Mouse (Mus musculus) neural tube, embryonic 10.5 days (tissue): ENCODE data around the gene Commd1.

Experiments used
- DNase-seq: peaks from one replicate; pipeline ENCODE4 v3.0.0-alpha.2; 2017; ENCODE audit warnings: low spot score; ENCODE audit errors: extremely low spot score

Commd1 gene

DNA sequence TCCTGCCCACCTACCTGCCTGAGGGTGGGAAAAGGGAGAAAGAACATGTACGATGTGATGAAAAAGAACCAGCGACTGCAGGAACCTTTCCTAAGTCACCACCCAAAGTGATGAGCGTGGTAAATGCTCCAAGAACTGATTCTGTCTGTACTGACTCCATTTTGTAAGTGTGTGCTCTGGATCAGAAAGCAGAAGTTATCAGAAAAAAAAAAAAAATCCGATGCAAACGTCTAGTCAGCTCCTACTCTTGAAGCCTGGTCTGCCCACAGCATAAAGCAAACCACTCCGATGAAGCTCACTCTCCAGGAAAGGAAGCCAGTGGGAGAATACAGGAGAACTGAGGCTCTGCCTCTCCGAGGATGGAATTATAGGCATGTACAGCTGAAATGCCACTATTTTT, 29.5 kb downstream of the Commd1 start:
- DNase-seq = no peak

DNA sequence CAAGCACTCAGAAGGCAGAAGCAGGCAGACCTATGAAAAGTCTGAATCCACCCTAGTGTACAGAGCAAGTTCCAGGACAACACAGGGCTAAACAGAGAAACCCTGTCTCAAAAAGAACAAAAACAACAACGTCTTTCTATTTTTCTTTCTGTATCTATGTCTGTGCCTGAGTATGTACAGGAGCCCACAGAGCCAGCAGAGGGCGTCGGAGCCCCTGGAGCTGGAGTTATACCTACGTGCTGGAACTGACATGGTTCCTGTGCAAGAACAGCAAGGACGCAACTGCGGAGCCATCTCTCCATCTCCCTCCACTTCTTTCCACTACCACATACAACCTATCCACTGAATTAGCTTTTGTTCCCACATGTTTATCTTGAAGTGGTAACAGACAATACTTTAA, 32.1 kb downstream of the Commd1 start:
- no peak for DNase-seq

DNA sequence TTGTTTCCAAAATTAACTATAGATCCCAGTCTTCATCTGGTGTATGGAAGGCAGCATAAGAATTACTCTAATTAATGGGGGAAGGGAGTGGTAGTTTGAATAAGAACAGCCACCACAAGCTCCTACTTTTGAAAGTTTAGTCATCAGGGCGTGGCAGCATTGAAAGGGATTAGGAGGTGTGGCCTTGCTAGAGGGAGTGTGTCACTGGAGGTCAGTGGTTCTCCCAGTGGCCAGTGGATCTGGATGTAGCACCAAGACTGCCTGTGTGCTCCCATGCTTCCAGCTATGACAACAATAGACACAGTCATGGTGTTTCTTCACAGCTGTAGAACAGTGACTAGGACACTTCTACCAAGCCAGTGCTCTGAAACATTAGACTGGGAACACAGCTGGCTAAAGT, 33.1 kb downstream of the Commd1 start:
- DNase-seq = no peak

DNA sequence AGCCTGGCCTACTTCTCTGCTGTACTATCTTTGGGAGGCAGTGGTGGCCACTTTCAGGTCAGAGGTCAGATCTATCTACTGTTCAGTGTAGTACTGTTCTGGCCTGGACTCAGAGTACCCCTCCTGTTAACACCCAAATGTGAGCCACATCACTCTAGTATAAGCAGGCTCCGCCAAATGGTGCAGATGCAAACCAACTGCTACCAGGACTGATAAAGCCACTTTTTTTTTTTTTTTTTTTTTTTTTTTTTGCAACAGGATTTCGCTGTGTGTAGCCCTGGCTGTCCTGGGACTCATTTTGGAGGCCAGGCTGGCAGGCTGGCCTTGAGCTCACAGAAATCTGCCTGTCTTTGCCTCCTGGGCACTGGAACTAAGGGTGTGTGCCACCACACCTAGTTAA, 43.2 kb downstream of the Commd1 start:
- no peak for DNase-seq

DNA sequence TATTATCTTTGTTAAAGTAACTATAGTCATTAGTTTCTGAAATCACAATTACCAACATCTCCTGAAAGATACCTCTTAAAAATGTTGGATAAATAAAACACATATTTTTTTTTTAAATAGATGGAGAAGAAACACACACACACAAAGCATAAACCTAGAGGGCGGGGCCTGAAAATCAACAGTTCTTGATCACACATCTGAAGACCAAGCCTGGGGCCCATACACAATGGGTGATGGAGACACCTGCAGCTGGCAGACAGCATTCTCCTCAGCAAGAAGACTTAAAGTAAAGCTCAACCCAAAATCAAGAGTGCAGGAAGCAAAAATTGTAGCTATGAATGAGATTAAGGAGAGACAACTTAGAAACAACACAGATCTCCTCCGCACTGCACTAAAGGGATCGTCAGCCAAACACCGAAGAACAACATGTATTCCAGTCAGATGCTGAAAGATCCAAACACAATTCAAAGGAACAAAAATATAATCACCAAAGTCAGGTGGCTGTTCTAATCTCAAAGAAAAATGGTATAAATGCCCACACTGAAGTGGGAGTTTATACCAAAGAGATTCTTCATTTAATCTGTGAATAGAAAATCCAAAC, 44.4 kb downstream of the Commd1 start:
- DNase-seq = no peak

DNA sequence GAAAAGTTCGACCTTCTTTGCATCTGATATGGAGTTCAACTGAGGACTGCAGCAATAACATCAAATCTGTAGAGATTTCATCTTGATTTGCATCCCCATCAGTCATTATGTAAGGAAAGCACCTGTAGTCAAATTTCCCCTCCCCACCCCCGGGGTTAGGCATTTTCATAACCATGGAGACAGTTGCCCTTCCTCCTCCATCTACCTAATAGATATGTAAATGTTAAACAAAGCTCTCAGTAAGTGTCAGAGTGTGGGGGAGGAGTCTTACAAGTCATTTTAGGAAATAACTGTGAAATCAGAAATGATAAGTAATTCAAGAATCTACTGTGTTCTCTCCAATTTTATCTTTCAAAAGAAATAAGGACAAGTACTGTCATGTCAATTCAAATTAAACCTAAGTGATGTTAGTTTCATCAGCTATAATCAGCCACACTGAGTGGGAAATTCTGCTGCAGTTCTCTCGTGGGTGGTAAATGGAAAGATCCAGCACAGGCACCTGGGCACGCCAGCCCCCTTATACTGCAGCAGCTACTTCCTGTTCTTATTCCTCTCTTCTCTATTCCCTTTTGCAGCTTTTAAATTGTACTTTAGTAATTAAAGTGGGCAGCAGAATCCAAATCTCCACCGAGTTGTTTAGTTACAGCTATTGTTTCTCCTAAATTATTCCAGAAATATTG, 45.6 kb downstream of the Commd1 start:
- no peak for DNase-seq

DNA sequence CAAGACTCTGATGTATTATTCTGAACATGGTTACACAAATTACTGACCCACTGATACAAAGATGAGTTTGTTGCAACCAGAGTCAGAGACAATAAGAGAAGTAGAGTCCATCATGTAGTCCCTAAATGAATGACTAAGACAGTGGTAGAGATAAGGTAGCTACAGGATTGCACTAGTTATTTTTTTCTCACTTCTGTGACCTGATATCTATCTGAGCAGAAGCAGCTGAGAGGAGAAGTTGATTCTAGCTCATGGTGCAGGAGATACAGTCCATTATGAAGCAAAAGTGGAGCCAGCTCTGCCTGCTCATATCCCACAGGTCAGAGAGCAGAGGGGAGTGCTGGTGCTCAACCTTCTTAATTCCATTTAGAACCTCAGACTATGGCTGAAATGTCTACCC, 50.0 kb downstream of the Commd1 start:
- no peak for DNase-seq

DNA sequence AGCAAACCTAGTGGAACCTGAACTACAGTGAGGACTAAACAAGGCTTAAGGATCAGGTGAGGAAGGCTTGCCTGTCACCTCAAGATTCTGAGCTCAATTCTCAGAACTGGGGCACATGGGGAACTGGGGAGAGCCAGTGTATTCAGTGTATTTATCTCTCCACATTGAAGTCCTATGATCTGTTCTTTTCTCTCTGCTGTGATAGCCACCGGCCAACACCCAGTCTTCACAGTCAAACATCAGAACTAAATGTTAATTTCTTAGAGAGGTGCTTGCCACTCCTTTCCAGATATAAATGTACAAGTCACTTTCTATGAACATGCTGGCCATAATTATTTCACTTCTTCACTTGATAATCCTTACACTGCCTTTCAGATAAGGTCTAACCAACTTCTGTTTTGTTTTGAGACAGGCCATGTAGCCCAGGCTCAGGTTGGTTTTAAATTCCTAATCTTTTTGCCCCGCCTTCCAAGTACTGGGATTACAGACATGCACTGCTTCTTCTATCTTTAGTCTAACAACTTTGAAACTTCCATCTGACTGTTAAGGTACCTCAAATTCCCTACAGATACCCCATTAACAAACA, 50.8 kb downstream of the Commd1 start:
- no peak for DNase-seq

DNA sequence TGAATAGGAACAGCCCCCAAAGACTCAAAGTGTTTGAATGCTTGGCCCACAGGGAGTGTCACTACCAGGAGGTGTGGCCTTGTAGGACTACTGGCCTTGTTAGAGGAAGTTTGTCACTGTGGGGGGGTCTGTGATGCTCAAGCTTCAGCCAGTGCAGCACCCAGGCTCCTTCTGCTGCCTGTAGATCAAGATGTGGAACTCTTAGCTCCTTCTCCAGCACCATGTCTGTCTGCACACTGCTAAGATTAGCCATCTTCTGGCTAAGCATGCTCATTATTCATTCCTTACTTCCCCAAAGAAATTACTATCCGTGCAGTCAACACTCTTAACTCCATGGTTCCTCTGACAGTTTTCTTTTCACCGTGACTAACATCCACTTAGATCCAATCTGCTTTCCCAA, 52.1 kb downstream of the Commd1 start:
- no peak for DNase-seq

DNA sequence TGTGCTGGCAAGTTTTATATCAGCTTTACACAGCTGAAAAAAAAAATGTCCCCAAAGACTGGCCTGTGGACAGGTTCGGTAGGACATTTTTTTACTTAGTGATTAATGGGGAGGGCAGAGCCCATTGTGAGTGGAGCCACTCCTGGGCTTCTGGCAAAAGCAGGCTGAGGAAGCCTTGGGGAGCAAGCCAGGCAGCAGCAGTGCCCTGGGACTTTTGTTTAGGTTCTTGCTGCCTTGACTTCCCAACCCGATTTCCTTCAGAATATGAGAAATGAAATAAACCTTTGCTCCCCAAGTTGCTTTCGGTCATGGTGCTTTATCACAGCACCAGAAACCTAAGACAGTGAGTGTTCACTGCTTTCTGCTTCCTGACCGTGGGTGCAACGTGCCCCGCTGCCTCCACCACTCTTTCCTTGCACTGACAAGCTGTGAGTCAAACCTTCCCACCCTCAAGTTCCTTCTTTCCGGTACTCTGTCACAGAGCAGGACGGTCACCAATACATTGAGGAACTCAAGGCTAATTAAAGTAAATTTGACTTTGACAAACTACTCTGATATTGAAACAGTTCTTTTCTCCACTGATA, 53.5 kb downstream of the Commd1 start:
- no peak for DNase-seq

DNA sequence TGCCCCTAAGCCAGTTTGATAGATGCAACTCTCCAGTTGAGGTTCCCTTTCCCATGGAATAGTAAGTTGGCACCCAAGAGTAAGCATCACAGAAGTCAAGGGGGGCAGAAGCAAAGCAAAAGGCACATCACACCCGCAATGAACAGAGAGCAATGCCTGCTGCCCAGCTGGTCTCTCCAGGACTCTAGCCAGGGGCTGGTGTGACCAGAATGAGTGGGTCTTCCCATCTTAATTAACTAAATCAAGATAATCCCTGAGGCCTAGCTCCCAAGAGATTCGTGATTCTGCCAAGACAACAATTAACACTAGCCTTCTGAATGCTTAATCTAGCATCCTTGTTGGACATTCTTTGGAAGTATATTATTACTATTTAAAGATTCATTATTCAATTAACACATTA, 58.6 kb downstream of the Commd1 start:
- DNase-seq = no peak

DNA sequence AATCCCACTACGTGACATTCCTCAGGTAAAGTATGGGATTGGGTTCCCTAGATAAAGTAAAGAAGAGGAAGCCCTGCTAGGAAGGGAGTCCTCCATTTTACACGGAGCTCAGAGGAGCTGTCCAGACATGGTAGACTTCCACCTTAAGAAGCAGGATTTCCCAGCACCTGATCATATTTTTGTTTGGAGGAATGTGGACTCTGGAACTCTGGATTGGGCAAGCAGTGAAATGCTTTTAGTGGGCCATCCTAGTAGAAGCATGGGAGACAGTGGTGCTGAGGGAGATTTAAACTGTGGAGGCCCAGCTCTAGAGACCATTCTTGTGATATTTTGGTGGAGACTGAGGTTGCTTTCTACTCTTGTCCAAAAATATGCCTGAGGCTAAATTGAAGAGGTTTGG, 59.6 kb downstream of the Commd1 start:
- DNase-seq = no peak

DNA sequence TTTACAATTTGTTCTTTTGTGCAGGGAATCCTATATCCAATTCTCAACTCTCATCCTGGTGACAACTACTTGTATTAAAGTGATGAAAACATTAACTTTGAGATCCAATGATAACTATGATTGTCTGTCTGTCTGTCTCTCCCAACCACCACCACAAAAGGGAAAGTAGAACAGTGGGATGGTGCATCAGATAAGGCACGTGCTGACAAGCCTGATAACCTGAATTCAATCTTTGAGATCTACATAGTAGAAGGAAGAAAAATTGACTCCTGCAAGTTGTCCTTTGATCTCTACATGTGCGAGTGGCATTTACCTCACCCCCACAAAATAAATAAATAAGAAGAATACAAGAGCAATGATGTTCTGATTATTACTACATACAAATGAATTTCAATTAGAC, 62.8 kb downstream of the Commd1 start:
- DNase-seq = no peak

DNA sequence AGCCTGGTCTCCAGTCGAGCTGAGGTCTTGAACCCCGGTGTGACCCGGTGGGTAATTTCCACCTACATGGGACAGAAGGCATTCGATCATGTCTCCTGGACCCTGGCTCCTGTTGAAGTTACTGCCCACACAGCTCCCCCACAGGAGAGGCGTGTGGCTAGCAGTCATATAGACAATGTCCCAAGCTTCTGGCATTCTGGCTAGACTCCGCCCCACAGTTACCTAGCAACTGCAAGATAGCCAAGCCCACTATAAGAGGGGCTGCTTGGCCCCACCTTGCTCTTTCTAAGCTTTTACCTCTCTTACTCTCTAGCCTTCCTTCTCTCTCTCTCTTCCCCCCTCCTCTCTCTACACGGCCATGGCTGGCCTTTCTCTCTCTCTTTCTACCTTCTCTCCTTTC, 64.4 kb downstream of the Commd1 start:
- DNase-seq = no peak

DNA sequence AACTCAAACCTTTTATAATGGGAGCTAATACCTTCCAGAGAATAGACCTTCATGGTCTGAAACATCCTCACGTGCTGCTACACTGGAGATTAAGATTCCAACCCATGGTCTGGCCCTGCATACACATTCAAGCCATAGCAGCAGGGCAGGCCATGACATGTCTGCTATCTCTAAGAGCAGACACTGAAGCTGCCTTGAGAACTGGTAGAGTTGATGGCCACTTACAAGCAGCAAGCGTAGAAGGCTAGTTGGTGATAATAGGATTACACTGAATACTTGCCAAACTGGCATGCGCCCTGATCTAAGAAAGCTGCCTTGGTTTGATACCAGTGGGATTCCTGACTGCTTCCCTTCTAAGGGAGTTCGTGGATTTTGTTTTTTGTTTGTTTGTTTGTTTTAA, 68.4 kb downstream of the Commd1 start:
- no peak for DNase-seq

DNA sequence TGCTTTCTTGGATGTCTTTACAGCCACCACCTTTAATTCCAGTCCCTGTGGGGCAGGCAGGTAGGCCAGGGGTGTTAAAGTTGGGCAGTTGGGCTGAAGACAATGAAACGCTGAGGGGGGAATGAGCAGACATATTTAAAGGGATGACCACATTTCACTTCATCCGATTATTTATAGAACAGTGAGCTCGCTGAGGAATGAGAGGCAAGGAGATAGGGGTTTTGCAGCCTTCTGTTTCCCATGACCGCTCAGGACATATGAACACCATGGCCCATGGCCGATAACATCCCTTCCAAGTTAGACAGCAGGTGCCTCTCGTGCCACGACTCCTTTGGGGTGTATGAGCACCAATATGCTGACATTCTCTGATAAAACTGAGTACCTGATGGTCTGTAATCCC, 70.4 kb downstream of the Commd1 start:
- DNase-seq = no peak

DNA sequence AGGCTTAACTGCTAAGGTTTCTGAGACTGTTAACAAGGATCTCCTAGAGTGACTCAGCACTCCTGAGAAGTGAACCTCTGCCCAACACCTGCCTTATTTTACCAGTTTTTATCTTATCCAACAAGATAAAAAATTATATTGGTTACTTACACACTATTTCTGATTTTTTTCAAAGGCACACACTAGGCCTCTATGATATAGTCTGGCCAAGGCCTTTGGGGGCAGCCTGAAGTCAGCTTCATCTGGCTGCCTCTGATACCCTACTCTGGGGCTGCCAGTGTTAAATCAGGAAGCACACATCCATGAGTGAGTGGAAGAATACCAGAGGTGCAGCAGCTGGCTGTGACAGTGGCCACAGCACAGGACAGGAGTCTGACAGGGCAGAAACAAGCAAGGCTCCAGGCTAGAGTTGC, 75.7 kb downstream of the Commd1 start:
- no peak for DNase-seq

DNA sequence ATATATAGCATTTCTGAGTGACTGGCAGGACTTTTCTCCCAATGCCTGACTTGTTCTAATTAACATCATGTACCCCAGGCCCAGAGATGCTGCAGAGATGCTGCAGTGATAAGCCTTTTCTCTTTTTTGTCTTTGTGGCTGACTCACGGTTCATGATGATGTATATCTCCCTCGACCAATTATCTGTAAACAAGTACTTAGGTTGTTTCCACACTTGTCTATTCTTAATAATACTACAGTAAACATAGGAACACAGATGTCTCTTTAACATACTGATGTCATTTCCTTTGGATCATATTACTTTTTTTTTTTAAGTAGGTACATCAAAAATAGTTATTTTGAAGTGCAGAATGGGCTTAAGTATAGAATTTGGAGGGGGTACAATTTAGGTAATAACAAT, 79.3 kb downstream of the Commd1 start:
- no peak for DNase-seq

DNA sequence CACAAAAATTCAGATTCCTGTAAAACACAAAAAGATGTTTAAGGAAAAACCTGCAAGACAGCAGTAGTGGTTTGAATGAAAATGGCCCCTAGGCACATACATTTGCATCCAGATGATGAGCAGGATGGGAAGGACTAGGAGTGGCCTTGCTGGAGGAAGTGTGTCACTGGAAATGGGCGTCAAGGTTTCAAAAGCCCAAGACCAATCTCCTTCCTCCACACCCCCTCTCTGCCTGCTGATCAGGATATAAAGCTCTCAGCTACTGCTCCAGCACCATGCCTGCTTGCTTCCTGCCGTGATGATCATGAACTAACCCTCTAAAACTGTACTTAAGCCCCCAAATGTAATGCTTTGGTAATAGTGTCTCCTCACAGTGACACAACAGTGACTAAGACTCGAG, 82.1 kb downstream of the Commd1 start:
- no peak for DNase-seq

DNA sequence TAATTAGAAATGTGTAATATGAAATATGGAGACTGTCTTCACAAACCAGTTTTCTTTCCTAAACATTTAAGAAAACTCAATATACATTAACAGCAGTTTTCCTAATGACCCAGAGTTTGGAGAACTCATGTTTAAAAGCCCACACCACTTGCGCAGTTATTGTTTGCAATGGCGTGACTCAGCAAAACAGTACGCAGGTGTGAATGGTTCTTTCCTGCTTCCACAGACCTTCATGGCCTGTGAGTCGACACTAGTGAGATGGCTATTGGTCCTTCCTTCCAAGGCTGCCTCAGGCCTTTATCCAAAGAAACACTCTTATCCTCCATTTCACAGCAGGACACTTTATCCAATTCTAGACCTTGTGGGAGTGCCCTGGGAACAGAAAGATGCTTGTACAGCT, 84.5 kb downstream of the Commd1 start:
- no peak for DNase-seq

DNA sequence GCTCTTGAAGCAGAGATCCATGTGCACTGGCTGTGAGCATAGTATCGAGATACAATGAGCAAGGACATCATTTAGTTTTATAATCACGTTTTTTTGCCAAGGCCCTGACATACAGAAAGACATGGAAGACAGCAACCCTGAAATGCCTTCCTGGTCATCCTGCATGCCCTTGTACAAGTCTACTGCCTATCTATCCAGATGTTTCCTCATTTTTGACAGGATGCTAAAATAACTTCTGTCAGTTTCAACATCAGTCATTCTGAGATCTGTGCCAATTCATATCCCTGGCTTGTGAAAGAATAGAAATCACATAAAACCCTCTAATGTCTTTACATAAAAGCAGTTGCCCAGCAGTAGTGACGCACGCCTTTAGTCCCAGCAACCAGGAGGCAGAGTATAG, 85.1 kb downstream of the Commd1 start:
- DNase-seq = no peak

DNA sequence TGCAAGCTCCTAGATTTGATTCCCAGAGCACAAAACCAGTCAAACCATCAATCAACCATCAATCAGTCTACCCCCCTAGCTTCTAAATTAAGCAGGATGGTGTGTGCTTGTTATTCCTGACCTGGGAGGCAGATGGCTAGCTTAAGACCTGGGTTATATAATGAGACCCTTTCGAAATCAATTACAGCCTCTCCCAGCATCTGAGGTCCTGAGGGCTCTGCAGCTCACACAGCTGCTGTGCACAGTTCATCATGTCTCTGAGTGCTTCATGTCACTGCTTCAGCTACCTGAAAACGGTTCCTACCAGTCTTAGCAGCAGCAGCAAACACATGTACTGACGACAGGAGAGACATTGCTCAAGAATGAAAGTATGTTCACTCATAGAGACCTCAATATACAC, 89.1 kb downstream of the Commd1 start:
- no peak for DNase-seq

DNA sequence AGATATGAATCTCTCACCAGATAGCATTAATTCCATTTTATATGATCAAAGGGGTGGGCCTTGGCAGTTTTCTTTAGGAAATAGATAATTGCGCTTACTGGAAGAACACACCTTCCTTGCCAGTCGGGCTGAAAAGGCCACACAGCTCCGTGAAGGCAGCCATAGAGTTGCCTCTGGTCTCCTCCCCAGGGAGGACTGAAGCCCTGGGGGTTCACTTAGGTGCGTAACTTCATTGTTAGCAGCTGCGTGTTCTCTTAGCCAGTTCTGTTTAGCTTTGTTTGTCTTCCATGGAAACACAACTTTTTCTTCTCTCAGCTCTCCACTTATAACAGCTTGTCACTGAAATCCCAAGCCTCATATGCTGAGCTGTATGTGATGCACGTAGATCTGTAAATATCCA, 89.7 kb downstream of the Commd1 start:
- DNase-seq = no peak
